Mouse (Mus musculus): ENCODE measurements around the gene Gnb2.
A peak's percentile ranks its signal among the peaks of the same experiment; 100 is the strongest.

The Gnb2 gene

GRCm38 (mm10) chr5:137518436-137518835, 14.9 kb downstream of the Gnb2 start, which contains the start of gene Gigyf1:
Gene Gigyf1, plus strand, starts transcription at chr5:137518548.
- no peak for DNase-seq

- DNase-seq = peak; percentile 42
Measured at GRCm38 (mm10) chr5:137514811-137515210, 18.5 kb downstream of the Gnb2 start.

GRCm38 (mm10) chr5:137513951-137514721, 19.2 kb downstream of the Gnb2 start:
- DNase-seq = peak; percentile 64

GRCm38 (mm10) chr5:137512847-137513794, 20.2 kb downstream of the Gnb2 start:
- peak; percentile 37 for DNase-seq

GRCm38 (mm10) chr5:137511706-137512105, 21.6 kb downstream of the Gnb2 start:
- DNase-seq = peak; percentile 31

- DNase-seq = peak; percentile 65
Measured at GRCm38 (mm10) chr5:137510573-137511390, 22.5 kb downstream of the Gnb2 start.

- peak; percentile 83 for DNase-seq
Measured at GRCm38 (mm10) chr5:137510014-137510501, 23.3 kb downstream of the Gnb2 start.

- DNase-seq = peak; percentile 56
Measured at GRCm38 (mm10) chr5:137504041-137504440, 29.3 kb downstream of the Gnb2 start.

- DNase-seq = no peak
Measured at GRCm38 (mm10) chr5:137502667-137503110, 30.6 kb downstream of the Gnb2 start.

- DNase-seq = peak; percentile 100
Measured at GRCm38 (mm10) chr5:137501709-137502666, 31.3 kb downstream of the Gnb2 start, which contains the start of gene Pop7. Gene Pop7, minus strand, starts transcription at chr5:137502518.

GRCm38 (mm10) chr5:137500186-137500585, 33.1 kb downstream of the Gnb2 start:
- DNase-seq = peak; percentile 51

GRCm38 (mm10) chr5:137493831-137494230, 39.5 kb downstream of the Gnb2 start:
- DNase-seq = no peak

- no peak for DNase-seq
Measured at GRCm38 (mm10) chr5:137491559-137491958, 41.8 kb downstream of the Gnb2 start.

GRCm38 (mm10) chr5:137487616-137488015, 45.7 kb downstream of the Gnb2 start:
- no peak for DNase-seq

GRCm38 (mm10) chr5:137485851-137486155, 47.5 kb downstream of the Gnb2 start:
- DNase-seq = no peak

GRCm38 (mm10) chr5:137485071-137485850, 48.0 kb downstream of the Gnb2 start:
- no peak for DNase-seq

GRCm38 (mm10) chr5:137481897-137482296, 51.4 kb downstream of the Gnb2 start:
- peak; percentile 27 for DNase-seq

GRCm38 (mm10) chr5:137481138-137481537, 52.2 kb downstream of the Gnb2 start:
- peak; percentile 71 for DNase-seq
